Mouse (Mus musculus) adrenal gland, adult (tissue): ENCODE data around the gene Oaz1.

Experiments
- DNase-seq, 2 experiments: peaks; one replicate each; pipeline ENCODE4 v3.0.0; 2022 to 2023; ENCODE audit warnings: low spot score in 1 of 2; ENCODE audit not compliant: inconsistent age in 2 of 2

Gene Oaz1

DNA sequence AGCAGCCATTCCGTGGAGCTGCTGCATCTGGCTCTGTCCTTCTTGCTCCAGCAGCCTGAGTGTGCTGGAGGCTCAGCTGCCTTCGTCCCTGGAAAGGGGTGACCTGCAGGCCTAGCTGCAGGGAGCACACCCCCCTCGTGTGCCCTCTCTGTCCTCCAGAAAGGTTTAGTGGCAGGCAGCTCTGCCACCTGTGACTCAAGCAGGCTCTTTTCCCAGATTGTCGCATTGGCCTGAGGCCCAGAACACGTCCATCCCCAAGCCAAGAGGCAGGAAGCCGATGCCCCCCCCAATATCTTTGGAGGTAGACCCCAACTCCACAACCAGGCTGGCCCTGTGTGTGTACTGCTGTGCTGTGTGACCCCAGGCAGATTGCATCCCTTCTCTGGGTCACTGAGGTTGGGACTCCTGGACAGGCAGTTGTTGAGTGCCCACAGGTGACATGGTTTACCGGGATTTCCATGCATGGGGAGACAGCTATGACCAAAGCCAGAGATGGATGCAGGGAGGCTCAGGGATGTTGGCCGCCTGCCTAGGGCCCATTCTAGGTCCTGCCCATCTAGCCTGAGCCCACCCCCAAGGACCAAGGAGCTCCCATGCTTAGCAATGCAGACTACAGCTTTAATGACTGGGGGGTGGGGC is 18.7 kb downstream of the Oaz1 start:
- DNase-seq, result peak in 1 of 2 experiments; percentile 37

DNA sequence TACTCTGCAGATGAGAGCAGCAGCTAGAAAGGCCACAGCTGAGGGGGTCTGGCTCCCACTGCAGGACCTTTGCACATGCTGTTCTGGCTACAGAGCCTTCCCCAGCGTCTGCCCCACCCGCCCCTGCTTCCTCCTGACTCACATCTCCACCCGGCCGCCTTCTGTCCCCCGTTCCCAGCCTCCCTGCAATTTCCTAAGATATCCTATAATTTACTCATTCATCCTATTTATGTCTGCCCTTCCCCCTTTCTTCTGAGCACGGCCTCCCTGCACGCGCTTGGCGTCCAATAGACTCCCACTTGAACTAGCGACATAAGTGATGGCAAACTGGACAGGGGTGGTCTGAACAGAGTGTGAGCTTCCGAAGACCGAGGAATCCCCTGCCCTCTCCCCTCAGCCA is 19.3 kb downstream of the Oaz1 start:
- DNase-seq, result no peak

DNA sequence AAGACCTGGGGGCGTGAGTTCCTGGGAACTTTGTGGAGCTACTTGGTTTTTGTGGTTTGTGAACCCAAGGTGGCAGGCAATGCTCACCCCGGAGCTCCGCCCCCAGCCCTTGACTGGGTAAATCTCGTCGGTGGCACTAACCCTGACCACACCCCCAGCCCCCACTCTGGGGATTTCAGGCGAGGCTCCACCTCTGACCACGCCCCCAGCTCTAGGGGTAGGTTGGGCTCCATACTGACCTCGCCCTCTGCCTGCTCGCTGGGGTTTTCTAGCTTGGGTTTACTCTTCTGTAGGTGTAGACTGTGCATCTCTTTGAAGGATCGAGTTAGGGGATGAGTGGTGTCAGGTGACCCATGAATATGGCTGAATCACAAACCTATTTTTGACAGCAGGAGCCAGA is 22.1 kb downstream of the Oaz1 start:
- DNase-seq, result peak; percentile 72 to 74

DNA sequence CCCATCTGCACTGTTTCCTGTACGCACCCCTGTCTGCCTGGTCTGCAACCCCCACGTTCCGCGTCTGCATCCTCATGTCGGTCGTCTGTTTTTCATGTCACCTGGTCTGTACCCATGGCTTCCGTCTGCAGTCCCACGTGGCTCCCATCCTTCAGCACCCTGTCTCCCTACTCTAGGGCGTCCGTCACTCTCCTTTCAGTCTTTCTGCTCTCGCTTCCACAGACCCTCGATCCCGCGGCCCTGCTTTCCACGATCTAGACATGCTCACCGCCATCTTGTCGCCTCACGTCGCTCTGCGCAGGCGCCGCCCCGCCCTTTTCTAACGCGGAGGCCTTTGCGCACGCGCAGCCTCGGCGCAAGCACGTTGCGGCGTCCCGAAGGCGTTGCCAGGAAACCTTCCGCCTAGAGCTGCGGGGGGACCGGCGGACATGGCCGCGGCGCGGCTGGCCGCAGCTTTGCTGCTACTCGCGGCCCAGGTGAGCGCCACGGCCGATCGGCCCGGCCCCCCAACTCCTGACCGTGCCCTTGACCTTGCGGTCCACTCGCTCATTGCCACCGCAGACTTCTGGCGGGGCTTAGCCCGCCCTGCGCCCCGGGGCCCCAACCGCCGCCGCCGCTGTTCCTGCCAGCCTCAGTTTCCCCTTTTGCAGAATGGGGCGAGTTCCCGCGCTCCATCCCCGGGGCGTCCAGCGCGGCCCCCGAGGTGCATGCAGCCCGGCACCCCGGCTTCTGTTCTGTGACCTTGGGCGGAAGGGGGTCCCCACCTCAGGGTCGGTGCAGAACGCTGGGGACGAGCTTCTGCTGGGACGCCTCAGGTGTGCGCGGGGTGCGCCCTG is 28.7 kb downstream of the Oaz1 start, which contains the start of the genes Lsm7 and Sppl2b:
Gene Lsm7, minus strand, starts transcription at position 297 of the 836 bp plus-strand sequence.
Gene Sppl2b, plus strand, starts transcription at position 363 of the 836 bp plus-strand sequence.
- peak; percentile 98 to 99 for DNase-seq

DNA sequence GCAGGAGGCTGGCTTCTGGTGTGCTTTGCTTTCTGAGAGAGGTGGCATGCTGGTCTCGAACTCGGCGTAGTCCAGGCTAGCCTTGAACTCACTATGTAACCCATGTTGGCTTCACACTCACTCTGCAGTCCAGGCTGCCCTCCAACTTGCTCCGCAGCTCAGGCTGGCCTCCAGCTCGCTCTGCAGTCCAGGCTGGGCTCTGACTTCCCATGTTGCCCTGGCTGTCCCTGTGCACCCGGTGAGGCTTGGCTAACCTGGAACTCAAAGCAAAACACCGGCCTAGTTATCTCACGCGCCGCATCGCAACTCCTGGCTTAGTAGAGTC is 29.3 kb downstream of the Oaz1 start:
- DNase-seq, result peak in 1 of 2 experiments; percentile 53

DNA sequence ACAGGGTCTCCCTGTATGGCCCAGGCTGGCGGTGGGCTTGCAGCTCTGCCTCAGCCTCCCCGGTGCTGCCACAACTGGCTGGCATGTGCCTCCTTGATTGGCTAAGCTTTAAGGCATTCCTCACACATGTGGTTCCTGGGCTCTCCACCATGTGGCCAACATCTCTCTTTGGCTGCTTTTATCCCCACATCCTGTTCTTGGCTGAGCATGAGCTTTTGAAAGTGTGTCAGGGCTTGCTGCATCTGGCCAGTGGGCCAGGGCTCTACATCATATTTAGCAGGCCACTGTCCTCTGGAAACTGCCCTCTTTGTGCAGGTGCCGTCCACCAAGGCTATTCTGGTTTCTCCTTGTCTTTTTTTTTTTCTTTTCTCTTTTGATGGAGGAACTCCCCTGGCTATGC is 29.8 kb downstream of the Oaz1 start:
- no peak for DNase-seq

DNA sequence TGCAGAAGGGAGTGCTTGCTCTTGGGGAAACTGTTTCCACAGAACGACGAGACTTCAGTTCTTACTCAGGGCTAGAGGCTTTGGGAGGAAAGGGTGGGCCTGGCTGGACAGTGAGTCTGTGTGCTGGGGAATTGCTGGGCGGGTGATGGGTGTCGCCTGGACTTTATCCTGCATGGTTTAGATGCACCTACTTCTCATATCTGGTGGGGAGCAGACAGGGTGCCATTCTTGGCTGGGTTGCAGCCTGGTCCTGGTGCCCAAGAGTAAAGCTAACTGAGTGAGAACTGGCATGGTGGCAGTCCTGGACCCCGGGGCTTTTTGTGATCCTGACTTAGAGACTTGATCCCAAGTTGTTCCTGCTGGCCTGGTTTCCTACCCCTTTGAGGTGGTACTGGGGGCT is 30.5 kb downstream of the Oaz1 start:
- DNase-seq, result no peak

DNA sequence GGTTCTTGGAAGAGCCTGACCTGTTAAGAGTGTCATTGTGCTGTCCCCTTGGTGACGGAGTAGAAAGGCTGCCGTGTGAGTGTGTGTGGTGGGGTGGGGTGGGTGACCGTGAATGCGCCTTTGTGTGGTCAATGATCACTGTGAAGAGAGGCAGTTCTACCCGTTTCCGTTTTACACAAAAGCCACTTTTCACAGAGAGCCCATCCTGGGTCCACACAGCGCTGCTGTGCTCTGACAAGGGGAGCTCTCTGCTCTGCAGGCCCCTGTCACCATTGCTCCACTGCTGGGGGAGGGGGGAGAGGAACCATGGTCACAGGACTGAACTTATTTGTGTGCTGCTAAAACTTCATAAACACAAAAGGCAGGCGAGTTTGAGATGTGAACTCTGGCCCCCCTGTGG is 30.9 kb downstream of the Oaz1 start:
- no peak for DNase-seq

DNA sequence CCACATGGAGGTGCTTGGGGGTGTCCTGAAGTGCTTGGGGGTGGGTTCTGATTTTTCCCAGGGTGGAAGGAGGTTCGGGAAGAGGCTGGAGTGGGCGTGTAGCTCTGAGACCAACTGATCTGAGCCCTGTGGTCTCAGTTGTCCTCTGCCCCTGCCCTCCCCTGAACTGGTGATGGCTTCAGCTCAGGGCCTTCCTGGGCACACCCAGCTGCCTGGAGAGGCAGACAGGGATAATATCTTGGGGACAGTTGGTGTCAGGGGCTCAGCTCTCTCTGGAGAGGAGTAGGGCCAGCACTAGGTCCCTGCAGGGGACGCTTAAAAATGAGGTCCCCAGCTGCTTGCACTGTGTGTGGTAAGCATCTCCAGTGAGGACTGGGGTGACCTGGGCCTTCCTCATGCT is 31.4 kb downstream of the Oaz1 start:
- DNase-seq, result no peak

DNA sequence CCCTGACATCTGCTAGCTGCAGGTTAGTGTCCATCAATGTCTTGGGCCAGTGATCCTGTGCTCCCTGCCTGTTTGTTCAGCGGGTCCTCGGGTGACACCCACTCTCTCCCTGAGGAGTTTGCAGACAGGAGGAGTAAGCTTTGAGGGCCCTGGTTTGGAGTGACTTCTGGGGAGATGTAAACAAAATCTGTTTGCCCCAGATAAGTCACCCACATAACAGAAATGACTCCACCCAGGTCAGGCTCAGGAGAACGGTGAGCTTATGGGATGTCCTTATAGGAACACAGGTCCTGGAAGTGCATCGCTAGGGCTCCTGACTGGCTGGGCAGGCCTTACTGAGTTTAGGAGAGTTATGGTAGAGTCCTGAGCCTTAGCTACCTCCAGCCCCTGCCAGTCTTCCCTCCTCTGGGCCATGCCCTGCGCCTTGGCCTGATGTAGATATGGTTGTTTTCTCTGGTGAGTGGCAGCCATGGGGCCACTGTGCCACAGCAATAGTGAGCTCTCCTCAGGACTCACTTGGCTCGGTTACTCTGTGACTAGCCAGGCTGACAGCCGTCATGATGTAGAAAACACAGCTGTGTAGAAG is 32.0 kb downstream of the Oaz1 start:
- DNase-seq, result no peak

DNA sequence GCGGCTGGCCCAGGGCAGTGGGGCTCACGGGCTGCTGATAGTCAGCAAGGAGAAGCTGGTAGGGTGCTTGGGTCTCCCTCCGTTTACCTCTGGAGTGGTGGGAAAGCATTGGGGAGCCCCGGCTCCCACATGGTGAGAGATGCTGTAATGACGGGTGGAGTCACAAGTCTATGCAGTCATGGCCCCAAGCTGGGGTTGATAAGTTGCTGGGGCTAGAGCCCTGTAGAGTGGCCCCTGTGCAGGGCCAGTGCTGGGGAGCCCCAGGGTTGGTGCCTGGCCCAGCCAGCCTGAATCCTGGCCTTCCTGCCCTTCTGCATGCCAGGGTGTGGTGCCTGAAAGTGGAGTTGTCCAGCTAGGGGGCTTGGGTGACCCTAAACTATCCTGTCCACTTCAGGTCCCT is 35.8 kb downstream of the Oaz1 start:
- no peak for DNase-seq

DNA sequence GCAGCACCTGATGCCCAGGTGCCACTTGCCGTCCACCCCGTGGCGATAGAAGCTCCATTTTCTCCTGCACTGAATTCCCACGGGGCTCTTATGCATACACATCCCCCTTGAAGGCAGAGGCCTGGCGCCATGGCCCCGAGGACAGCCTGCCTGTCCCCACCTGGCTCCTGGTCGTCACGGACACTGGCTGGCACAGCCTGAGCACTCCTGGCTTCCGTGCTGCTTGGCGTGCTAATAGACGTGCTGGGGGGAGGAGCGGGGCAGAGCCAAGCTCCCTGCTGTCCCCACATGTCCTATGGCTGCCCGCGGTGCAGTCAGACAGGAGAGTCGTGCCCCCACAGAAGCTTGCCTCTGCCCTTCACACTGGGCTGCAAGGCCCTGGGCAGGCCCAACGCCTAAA is 38.0 kb downstream of the Oaz1 start:
- no peak for DNase-seq

DNA sequence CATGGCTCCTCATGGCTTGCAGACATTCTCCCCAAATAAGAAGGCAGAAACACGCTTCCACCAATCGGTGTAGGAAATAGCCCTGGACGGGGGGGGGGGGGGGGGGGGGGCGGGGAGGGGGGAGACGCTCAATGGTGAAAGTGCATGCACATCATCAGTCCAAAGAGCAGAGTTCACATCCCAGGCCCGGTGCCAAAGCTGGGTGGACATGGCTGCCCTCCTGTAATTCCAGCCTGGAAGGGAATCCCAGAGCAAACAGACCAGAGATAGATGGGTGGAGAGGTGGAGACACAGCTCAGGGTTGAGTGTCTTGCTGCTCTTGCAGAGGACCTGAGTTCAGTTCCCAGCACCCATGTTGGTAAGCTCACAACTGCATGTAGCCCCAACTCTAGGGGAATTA is 44.5 kb downstream of the Oaz1 start:
- DNase-seq, result no peak

DNA sequence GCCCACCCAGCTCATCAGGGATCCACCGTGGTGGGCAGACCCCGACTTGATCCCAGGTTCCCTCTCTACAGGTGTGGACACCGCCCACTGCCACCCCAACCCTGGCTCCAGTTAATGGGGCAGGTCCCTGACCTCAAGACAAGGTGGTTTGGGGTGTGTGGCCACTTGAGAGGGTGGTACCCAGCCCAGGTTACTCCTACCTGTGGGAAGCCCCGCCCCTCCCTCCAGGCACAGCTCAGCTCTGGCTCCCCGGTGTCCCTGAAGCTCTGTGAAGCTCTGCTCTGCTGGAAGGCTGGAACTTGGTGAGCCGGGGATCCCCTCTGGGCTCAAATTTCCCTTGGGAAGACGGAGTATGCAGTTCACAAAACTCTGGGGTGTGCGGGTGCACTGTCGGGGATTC is 45.1 kb downstream of the Oaz1 start, which contains the start of gene Tmprss9:
Gene Tmprss9, plus strand, starts transcription at position 268 of the 400 bp plus-strand sequence.
- DNase-seq, result no peak

DNA sequence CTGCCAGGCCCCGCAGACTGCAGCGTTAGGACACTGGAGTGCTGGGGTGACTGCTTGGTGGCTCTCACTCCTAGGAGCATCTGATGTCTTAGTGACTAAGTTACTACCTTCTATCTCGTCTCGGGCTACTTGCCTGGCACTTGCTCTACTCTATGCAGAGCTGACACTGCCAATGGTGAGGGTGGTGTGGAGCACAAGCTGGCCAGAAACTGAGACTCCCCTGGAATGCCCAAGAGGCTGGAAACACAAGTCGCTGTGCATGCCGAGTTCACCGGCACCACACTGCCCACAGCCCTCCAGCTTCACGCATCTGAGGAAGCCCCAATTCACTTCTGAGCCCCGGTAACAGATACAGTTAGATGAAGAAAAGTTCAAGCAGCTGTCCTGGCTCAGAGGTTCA is 47.6 kb downstream of the Oaz1 start:
- no peak for DNase-seq

DNA sequence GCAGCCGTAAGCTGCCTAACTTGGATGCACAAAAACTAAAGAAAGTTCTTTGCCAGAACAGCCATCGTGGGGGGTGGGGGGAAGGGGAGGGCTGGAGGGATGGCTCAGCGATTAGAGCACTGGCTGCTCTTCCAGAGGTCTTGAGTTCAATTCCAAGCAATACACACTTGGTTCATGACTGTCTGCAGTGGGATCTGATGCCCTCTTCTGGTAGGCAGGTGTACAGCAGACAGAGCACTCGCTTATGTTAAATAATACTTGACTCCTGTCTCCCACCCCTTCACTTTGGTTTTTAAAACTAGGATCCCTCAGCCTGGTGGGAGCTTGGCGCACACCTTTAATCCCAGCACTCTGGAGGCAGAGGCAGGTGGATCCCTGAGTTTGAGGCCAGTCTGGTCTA is 49.6 kb downstream of the Oaz1 start:
- DNase-seq, result peak; percentile 45 to 85

DNA sequence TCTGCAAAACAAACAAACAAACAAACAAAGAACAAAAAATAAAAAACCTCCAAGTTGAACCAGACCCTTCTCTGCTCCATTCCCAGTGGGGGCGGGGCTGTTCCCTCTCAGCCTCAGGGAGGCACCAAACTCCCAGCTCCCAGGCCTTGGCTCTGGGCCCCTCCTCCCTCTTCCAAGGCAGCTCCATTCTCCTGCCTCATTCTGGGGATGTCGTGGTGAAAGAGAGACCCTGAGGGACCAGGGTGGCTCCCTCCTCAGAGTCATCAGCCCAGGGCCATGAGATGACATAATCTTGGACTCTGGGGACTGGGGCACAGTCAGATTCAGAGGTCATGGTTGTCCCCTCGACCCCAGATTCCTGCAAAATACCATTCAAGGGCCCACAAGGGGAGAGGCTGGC is 50.1 kb downstream of the Oaz1 start:
- peak in 1 of 2 experiments; percentile 52 for DNase-seq
